Mouse (Mus musculus): ENCODE results near the gene Fau. TPM values are rescaled to one million over a fixed set of nuclear protein-coding genes. Genes with fewer than 3 reads are reported as not detected.

Gene Fau
- 1,145 and 2,495 TPM in 2 replicates for polyA plus RNA-seq (2012; rRNA removed; ENCODE audit: low replicate concordance)

GRCm38 (mm10) chr19:6057313-6058096, at the start of gene Fau, which contains the start of gene Mrpl49:
Gene Fau, plus strand, starts transcription at chr19:6057844.
Gene Mrpl49, minus strand, starts transcription at chr19:6057785.

DNA sequence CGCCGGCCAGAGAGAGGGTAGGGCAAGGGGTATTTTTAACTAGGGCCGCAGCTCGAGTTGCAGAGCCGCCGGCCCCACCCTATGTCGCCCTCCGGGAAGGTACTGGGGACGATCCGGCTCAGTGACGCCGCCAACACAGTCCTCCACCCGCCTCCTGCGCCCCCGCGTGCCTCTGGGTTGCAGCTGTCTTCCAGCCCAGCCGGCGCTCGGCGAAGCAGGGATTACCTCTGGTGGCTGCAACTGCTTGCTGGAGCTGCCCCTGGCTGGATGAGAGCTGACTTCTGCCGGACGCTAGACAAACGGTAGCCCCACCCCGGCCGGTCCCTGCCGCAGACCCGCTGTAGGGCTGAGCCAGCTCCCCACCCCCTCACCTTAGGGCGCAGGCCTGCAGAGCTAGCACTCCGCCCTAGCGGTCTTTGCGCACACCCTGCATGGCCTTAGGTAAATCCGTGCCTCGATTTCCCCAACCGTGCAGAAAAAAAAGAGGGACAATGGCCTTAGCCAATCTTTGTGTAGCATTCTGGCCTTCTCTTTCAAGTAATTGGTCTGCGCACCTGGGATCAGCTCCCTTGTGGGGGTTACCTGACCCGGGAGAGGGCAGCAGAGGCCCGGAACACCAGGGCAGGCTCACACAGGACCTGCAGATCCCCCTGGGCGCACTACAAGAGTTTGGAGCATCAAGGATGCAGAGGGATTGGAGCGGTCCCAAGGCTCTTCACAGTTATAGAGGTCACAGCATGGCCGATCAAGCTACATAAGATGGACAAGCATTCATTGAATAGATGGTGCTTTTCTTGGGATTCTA, 41.9 kb upstream of the Fau start, which contains the start of gene Capn1:
TSS of gene Capn1 (minus strand) at position 387 of the 805 bp plus-strand sequence.

GRCm38 (mm10) chr19:6046294-6047153, 11.1 kb upstream of the Fau start, which contains the start of gene Syvn1:
Gene Syvn1, plus strand, starts transcription at chr19:6046576.

GRCm38 (mm10) chr19:6061021-6061533, 3.4 kb downstream of the Fau start, which contains the start of gene Znhit2:
Gene Znhit2, plus strand, starts transcription at chr19:6061192.

GRCm38 (mm10) chr19:6067724-6068415, 10.2 kb downstream of the Fau start, which contains the start of gene Tm7sf2:
Gene Tm7sf2, minus strand, starts transcription at chr19:6068373.

GRCm38 (mm10) chr19:6076564-6077393, 19.1 kb downstream of the Fau start, which contains the start of gene Vps51:
Gene Vps51, minus strand, starts transcription at chr19:6077231.

GRCm38 (mm10) chr19:6079983-6080480, 22.4 kb downstream of the Fau start, which contains the start of gene Tmem262:
Gene Tmem262, plus strand, starts transcription at chr19:6080033.

GRCm38 (mm10) chr19:6082156-6082555, 24.5 kb downstream of the Fau start, which contains the start of gene Gm28374:
Gene Gm28374, minus strand, starts transcription at chr19:6082256.

GRCm38 (mm10) chr19:6084478-6085248, 27.0 kb downstream of the Fau start, which contains the start of the genes Zfpl1 and Cdca5:
Gene Zfpl1, minus strand, starts transcription at chr19:6084956.
Gene Cdca5, plus strand, starts transcription at chr19:6084983.

GRCm38 (mm10) chr19:6094119-6094518, 36.5 kb downstream of the Fau start, which contains the start of gene AC131692.1:
Gene AC131692.1, plus strand, starts transcription at chr19:6094419.

GRCm38 (mm10) chr19:6105586-6105985, 47.9 kb downstream of the Fau start, which contains the start of gene Naaladl1:
Gene Naaladl1, plus strand, starts transcription at chr19:6105782.

Other genes starting within 250 kb of the Fau start
- gene Frmd8, start 182.6 kb upstream of the Fau start, polyA plus RNA-seq (2012; rRNA removed; ENCODE audit: low replicate concordance): 32.4 and 48.8 TPM in 2 replicates
- 37.0 and 41.5 TPM in 2 replicates for gene Slc25a45, start 180.0 kb upstream of the Fau start, polyA plus RNA-seq (2012; rRNA removed; ENCODE audit: low replicate concordance)
- 0.32 and 0.38 TPM in 2 replicates for gene Tigd3, start 163.7 kb upstream of the Fau start, polyA plus RNA-seq (2012; rRNA removed; ENCODE audit: low replicate concordance)
- 74.6 and 123 TPM in 2 replicates for gene Dpf2, start 144.8 kb upstream of the Fau start, polyA plus RNA-seq (2012; rRNA removed; ENCODE audit: low replicate concordance)
- 13.5 and 26.4 TPM in 2 replicates for gene Cdc42ep2, start 133.0 kb upstream of the Fau start, polyA plus RNA-seq (2012; rRNA removed; ENCODE audit: low replicate concordance)
- 40.1 and 53.8 TPM in 2 replicates for gene Pola2, start 93.6 kb upstream of the Fau start, polyA plus RNA-seq (2012; rRNA removed; ENCODE audit: low replicate concordance)
- gene Slc22a20, start 71.7 kb upstream of the Fau start, polyA plus RNA-seq (2012; rRNA removed; ENCODE audit: low replicate concordance): not detected in 2 replicates
- 64.2 and 65.9 TPM in 2 replicates for gene Capn1, start 41.9 kb upstream of the Fau start, polyA plus RNA-seq (2012; rRNA removed; ENCODE audit: low replicate concordance)
- gene Syvn1, start 11.3 kb upstream of the Fau start, polyA plus RNA-seq (2012; rRNA removed; ENCODE audit: low replicate concordance): 54.9 and 85.1 TPM in 2 replicates
- 14.1 and 24.4 TPM in 2 replicates for gene Mrpl49, start 59 bp upstream of the Fau start, polyA plus RNA-seq (2012; rRNA removed; ENCODE audit: low replicate concordance)
- gene Znhit2, start 3.3 kb downstream of the Fau start, polyA plus RNA-seq (2012; rRNA removed; ENCODE audit: low replicate concordance): 40.9 and 104 TPM in 2 replicates
- 37.7 and 55.5 TPM in 2 replicates for gene Tm7sf2, start 10.5 kb downstream of the Fau start, polyA plus RNA-seq (2012; rRNA removed; ENCODE audit: low replicate concordance)
- gene Vps51, start 19.4 kb downstream of the Fau start, polyA plus RNA-seq (2012; rRNA removed; ENCODE audit: low replicate concordance): 71.5 and 79.3 TPM in 2 replicates
- gene Tmem262, start 22.2 kb downstream of the Fau start, polyA plus RNA-seq (2012; rRNA removed; ENCODE audit: low replicate concordance): 0.68 TPM in 1 of 2 replicates, not detected in the other
- 0.51 TPM in 1 of 2 replicates, not detected in the other for gene Gm28374, start 24.4 kb downstream of the Fau start, polyA plus RNA-seq (2012; rRNA removed; ENCODE audit: low replicate concordance)
- 101 and 107 TPM in 2 replicates for gene Zfpl1, start 27.1 kb downstream of the Fau start, polyA plus RNA-seq (2012; rRNA removed; ENCODE audit: low replicate concordance)
- 0.92 and 0.93 TPM in 2 replicates for gene Cdca5, start 27.1 kb downstream of the Fau start, polyA plus RNA-seq (2012; rRNA removed; ENCODE audit: low replicate concordance)
- gene AC131692.1, start 36.6 kb downstream of the Fau start, polyA plus RNA-seq (2012; rRNA removed; ENCODE audit: low replicate concordance): not detected in 2 replicates
- 0.19 and 0.37 TPM in 2 replicates for gene Naaladl1, start 47.9 kb downstream of the Fau start, polyA plus RNA-seq (2012; rRNA removed; ENCODE audit: low replicate concordance)
- gene Sac3d1, start 60.8 kb downstream of the Fau start, polyA plus RNA-seq (2012; rRNA removed; ENCODE audit: low replicate concordance): 22.6 and 60.4 TPM in 2 replicates
- gene Snx15, start 70.5 kb downstream of the Fau start, polyA plus RNA-seq (2012; rRNA removed; ENCODE audit: low replicate concordance): 37.7 and 57.2 TPM in 2 replicates
- 7.9 and 11.2 TPM in 2 replicates for gene Batf2, start 83.1 kb downstream of the Fau start, polyA plus RNA-seq (2012; rRNA removed; ENCODE audit: low replicate concordance)
- gene Arl2, start 83.7 kb downstream of the Fau start, polyA plus RNA-seq (2012; rRNA removed; ENCODE audit: low replicate concordance): 175 and 200 TPM in 2 replicates
- gene Majin, start 126.5 kb downstream of the Fau start, polyA plus RNA-seq (2012; rRNA removed; ENCODE audit: low replicate concordance): 0.11 TPM in 1 of 2 replicates, not detected in the other
- gene Gpha2, start 168.5 kb downstream of the Fau start, polyA plus RNA-seq (2012; rRNA removed; ENCODE audit: low replicate concordance): 0.78 and 1.8 TPM in 2 replicates
- gene Ppp2r5b, start 178.0 kb downstream of the Fau start, polyA plus RNA-seq (2012; rRNA removed; ENCODE audit: low replicate concordance): 76.3 and 129 TPM in 2 replicates
- gene Atg2a, start 183.8 kb downstream of the Fau start, polyA plus RNA-seq (2012; rRNA removed; ENCODE audit: low replicate concordance): 50.4 and 85.0 TPM in 2 replicates
- 203 and 545 TPM in 2 replicates for gene Ehd1, start 218.9 kb downstream of the Fau start, polyA plus RNA-seq (2012; rRNA removed; ENCODE audit: low replicate concordance)
- gene Cdc42bpg, start 248.6 kb downstream of the Fau start, polyA plus RNA-seq (2012; rRNA removed; ENCODE audit: low replicate concordance): 10.9 and 19.0 TPM in 2 replicates